Mouse (Mus musculus) embryonic facial prominence, embryonic 11.5 days (tissue): ENCODE measurements around the gene Pnpla6. TPM values are rescaled to one million over a fixed set of nuclear protein-coding genes. Genes with fewer than 3 reads are reported as not detected.

Experiments
- ATAC-seq: fragments of 200-750 bp; cut with Nextera tagmentation; replicated peaks from 2 replicates; pipeline ENCODE4 v1.8.0; 2017; ENCODE audit warnings: low read depth; ENCODE audit not compliant: insufficient number of reproducible peaks, low FRiP score, low TSS enrichment
- DNase-seq: peaks from one replicate; pipeline ENCODE4 v3.0.0-alpha.2; 2015; ENCODE audit warnings: low spot score
- H3K27ac ChIP-seq: fragments of 300-500 bp; sonication (generic); replicated peaks from 2 replicates; pipeline ENCODE4 v1.5.1; 2014; ENCODE audit warnings: mild to moderate bottlenecking, low read depth, low read length, control low read depth
- H3K27me3 ChIP-seq: fragments of 300-500 bp; sonication (generic); 2 replicates; pipeline ENCODE4 v1.6.1; 2014; ENCODE audit warnings: mild to moderate bottlenecking, low read length, moderate library complexity, mixed read lengths; ENCODE audit not compliant: control insufficient read depth, insufficient read depth
- H3K36me3 ChIP-seq: fragments of 300-500 bp; sonication (generic); replicated peaks from 2 replicates; pipeline ENCODE4 v1.6.1; 2014; ENCODE audit warnings: low read depth, mild to moderate bottlenecking, low read length, moderate library complexity, mixed read lengths; ENCODE audit not compliant: control insufficient read depth, insufficient read depth
- H3K4me1 ChIP-seq: fragments of 300-500 bp; sonication (generic); 2 replicates; pipeline ENCODE4 v1.6.1; 2014; ENCODE audit warnings: low read length, mixed read lengths; ENCODE audit not compliant: control insufficient read depth, insufficient read depth
- H3K4me2 ChIP-seq: fragments of 300-500 bp; sonication (generic); 2 replicates; pipeline ENCODE4 v1.6.1; 2014; ENCODE audit warnings: low read depth, mild to moderate bottlenecking, control low read depth, low read length, moderate library complexity
- H3K4me3 ChIP-seq: fragments of 300-500 bp; sonication (generic); 2 replicates; pipeline ENCODE4 v1.5.1; 2014; ENCODE audit warnings: low read depth, low read length, control low read depth
- H3K9ac ChIP-seq: fragments of 300-500 bp; sonication (generic); replicated peaks from 2 replicates; pipeline ENCODE4 v1.6.1; 2014; ENCODE audit warnings: mild to moderate bottlenecking, control low read depth, low read length
- H3K9me3 ChIP-seq: fragments of 300-500 bp; sonication (generic); replicated peaks from 2 replicates; pipeline ENCODE4 v1.6.1; 2016; ENCODE audit warnings: mild to moderate bottlenecking, low read length, inconsistent platforms, mixed read lengths; ENCODE audit not compliant: control insufficient read depth
- WGBS: fragments of 180-500 bp; shearing (Covaris S2); extraction: QIAGEN DNeasy Blood & Tissue Kit; methylation state at CpG from one replicate; pipeline ENCODE4 v1.1.7; 2014; 5-methylcytosine and 5-hydroxymethylcytosine counted together
- polyA plus RNA-seq: library from polyadenylated mRNA; unstranded; fragments of >200 nt; fragmentation: Nextera tagmentation; extraction: Ambion mirVana; gene quantifications from 2 replicates; pipeline ENCODE4 v1.2.1, GENCODE M21; 2014

Gene Pnpla6
- polyA plus RNA-seq, 1 experiment from 2014 or later: 17.5 TPM

DNA sequence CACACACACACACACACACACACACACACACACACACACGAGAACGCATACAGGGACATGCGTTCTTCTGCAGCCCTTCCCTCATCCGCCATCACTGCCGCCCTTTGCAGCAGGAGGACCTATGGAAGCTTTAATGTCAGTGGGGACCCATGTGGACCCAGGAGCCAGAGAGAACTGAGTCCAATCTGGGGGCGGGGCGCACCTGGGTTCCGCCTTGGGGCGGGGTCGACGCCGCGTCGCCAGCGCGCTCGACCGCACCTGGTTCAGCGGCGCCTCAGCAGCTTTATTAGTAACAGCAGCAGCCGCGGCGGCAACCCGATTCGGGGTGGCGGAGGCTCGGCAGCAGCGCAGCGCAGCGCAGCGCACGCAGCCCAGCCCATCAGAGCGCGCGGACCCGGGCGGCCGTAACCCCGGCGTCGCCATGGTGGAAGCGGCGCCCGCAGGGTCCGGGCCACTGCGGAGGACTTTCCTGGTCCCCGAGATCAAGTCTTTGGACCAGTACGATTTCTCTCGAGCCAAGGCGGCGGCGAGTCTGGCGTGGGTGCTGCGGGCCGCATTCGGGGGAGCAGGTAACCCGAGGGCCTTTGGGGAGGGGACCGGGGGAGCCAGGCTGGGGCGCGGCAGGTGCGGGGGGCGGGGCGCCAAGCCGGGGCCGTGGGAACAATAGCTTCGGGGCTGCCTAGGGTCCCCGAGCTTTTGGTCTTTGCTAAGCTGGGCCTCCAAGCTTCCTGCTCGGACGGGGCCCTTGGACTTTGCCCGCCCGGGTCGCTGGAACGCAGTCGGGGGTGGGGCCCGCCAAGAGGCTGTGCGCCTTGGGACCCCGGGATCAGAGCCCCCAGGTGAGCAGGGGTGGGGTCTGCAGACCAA, 72.4 kb downstream of the Pnpla6 start:
- Histone ChIP-seq H3K27ac (no peak overlapping the region; the same call in 1 of the 2 replicates), H3K9me3 (no peaks in the 10 kb centered on the region), H3K27me3 (0 out of 2 replicates have a peak, but pooled peaks cover 2% of the 10 kb centered on the region), H3K36me3 (no peaks in the 10 kb centered on the region), H3K4me2 (peak overlapping the region; percentile 96), H3K4me3 (peak overlapping the region; percentile 72), H3K9ac (peak overlapping the region; percentile 76), H3K4me1 (no peaks in the 10 kb centered on the region)
- 0% methylated on average over 73 of the region's 77 CpGs for WGBS
- DNase-seq (peak; percentile 80), ATAC-seq (peak; percentile 71)

DNA sequence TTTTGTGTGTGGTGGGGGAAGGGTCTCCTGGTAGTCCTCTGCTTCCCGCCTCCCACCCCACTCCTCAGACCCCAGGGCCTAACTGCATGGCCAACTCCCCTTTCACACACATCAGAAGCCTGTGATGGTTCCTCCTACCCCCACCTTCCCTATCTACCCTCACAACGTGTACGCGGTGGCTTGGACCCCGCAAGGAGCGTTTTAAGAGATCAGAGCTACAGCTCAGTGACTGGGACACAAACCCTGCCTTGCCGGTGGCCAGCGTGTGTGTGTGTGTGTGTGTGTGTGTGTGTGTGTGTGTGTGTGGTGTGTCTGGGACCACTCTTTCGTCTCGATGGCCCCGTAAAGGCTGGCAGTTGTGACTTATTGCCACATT, 73.1 kb downstream of the Pnpla6 start:
- ATAC-seq (peak; percentile 32), DNase-seq (no peak)
- Histone ChIP-seq H3K27ac (no peak overlapping the region), H3K9ac (peak overlapping the region; percentile 76), H3K9me3 (no peaks in the 10 kb centered on the region), H3K4me3 (peak overlapping the region; percentile 72), H3K27me3 (0 out of 2 replicates have a peak, but pooled peaks cover 2% of the 10 kb centered on the region), H3K36me3 (no peaks in the 10 kb centered on the region), H3K4me1 (no peaks in the 10 kb centered on the region), H3K4me2 (peak overlapping the region; percentile 96)
- 1% methylated on average over 11 of the region's 11 CpGs for WGBS

DNA sequence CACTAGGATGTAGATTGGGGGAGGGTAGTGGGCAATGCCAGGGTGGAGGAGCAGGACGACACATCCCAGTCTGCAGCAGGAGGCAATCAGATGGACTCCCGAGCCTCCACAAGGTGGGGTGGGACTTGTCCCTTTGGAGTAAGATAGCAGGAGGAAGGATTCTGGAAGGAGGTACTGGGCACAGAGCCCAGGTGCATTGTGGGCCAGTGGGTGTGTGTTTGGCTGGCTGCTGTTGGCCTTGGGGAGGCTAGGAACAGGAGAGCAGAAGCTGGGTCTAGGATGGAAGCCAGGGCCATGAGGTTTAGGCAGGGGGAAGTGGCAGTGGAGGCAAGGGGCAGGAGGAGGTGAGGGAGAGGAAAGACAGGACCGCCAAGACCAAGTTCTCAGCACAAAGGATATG, 78.3 kb downstream of the Pnpla6 start:
- H3K27me3 ChIP-seq: no peaks in the 10 kb centered on the region
- H3K4me2 ChIP-seq: no peak overlapping the region
- no peak for ATAC-seq
- no peak overlapping the region for H3K9ac ChIP-seq
- no peak overlapping the region for H3K4me3 ChIP-seq
- no peak for DNase-seq
- no peaks in the 10 kb centered on the region for H3K9me3 ChIP-seq
- H3K27ac ChIP-seq: no peak overlapping the region
- H3K36me3 ChIP-seq: no peaks in the 10 kb centered on the region
- H3K4me1 ChIP-seq: no peaks in the 10 kb centered on the region
- 76% methylated on average over 3 of the region's 3 CpGs for WGBS

Other genes starting within 250 kb of the Pnpla6 start
- gene Insr, start 235.8 kb upstream of the Pnpla6 start, polyA plus RNA-seq: 26.3 and 31.0 TPM in 2 replicates
- gene A430078G23Rik, start 162.0 kb upstream of the Pnpla6 start, polyA plus RNA-seq: not detected in 2 replicates
- 7.2 and 8.8 TPM in 2 replicates for gene Arhgef18, start 122.4 kb upstream of the Pnpla6 start, polyA plus RNA-seq
- 2.1 TPM in 2 replicates for gene Pex11g, start 47.7 kb upstream of the Pnpla6 start, polyA plus RNA-seq
- gene Tex45, start 44.5 kb upstream of the Pnpla6 start, polyA plus RNA-seq: 0.14 TPM in 1 of 2 replicates, not detected in the other
- 29.0 and 29.9 TPM in 2 replicates for gene Zfp358, start 22.2 kb upstream of the Pnpla6 start, polyA plus RNA-seq
- gene Mcoln1, start 14.9 kb upstream of the Pnpla6 start, polyA plus RNA-seq: 43.1 and 43.6 TPM in 2 replicates
- gene C330021F23Rik, start 52.6 kb downstream of the Pnpla6 start, polyA plus RNA-seq: 2.5 and 5.4 TPM in 2 replicates
- gene Camsap3, start 71.9 kb downstream of the Pnpla6 start, polyA plus RNA-seq: 5.1 and 8.9 TPM in 2 replicates
- gene Xab2, start 105.9 kb downstream of the Pnpla6 start, polyA plus RNA-seq: 61.4 and 61.6 TPM in 2 replicates
- gene Pet100, start 106.2 kb downstream of the Pnpla6 start, polyA plus RNA-seq: 73.5 and 84.1 TPM in 2 replicates
- gene Pcp2, start 110.2 kb downstream of the Pnpla6 start, polyA plus RNA-seq: 1.5 and 2.2 TPM in 2 replicates
- gene Stxbp2, start 115.6 kb downstream of the Pnpla6 start, polyA plus RNA-seq: 24.9 and 26.5 TPM in 2 replicates
- gene Retn, start 140.4 kb downstream of the Pnpla6 start, polyA plus RNA-seq: 0.42 TPM in 1 of 2 replicates, not detected in the other
- gene Mcemp1, start 150.4 kb downstream of the Pnpla6 start, polyA plus RNA-seq: 0.28 TPM in 1 of 2 replicates, not detected in the other
- 7.8 and 10.8 TPM in 2 replicates for gene Fcor, start 157.0 kb downstream of the Pnpla6 start, polyA plus RNA-seq
- 36.8 and 38.6 TPM in 2 replicates for gene Trappc5, start 160.9 kb downstream of the Pnpla6 start, polyA plus RNA-seq
- 0.25 and 0.36 TPM in 2 replicates for gene Fcer2a, start 178.8 kb downstream of the Pnpla6 start, polyA plus RNA-seq
- 0.28 TPM in 2 replicates for gene Clec4g, start 205.3 kb downstream of the Pnpla6 start, polyA plus RNA-seq
- not detected in 2 replicates for gene Cd209a, start 233.6 kb downstream of the Pnpla6 start, polyA plus RNA-seq